Mouse (Mus musculus) A20 (cell line): ENCODE results near the gene 4833420G17Rik.
"Not testable (repeated sequence)": the region's sequence is repeated elsewhere in the genome, so short reads cannot be mapped to it uniquely, and the experiment has no call there.

Experiments
- DNase-seq: peaks from one replicate; pipeline ENCODE4 v3.0.0-alpha.2; 2011; ENCODE audit warnings: low read depth, low spot score

4833420G17Rik gene

DNA sequence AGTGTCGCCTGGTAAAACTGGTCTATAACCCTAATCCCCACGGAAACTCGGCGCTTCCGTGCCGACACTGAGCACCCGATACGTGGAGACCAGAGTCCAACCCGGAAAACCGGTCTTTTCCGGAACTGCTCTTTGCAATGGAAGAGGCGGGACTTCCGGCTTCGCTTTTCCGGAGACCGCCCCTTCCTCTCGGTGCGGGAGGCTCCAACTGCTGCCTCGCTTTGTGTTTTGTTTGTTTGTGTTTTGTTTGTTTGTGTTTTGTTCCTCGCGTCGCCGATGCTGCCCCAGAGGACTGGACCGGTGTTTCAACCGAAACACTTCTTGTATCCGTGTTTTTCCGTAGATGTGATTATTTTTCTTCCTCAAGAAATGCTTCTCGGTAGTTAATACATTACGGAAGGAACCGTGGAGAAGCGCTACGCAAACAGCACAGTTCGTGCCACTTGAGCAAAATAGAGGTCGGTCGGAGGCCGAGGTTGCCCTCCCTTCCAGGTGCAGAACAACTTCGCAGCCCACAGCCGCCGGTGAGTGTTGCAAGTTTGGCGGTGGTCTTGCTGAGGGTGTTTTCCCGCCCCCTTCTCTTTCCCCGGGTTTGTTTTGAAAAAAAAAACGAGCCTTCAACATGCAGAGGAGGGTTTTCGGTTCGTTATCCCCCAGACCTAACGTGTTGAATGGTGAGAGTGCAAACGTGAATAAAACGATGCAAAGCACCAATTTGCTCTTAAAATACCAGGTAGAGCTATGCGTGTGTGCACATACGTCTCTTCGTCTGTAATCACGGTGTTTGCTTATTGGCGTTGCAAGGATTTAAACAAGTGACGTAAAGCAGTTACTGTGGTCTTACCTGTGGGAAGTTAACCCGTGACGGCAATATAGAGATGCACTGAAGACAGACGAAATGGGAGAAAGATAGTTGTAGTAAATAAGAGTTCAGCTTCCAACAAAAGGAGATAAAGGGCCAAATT is at the start of gene 4833420G17Rik:
Gene 4833420G17Rik (plus strand): TSS at position 173 of the 965 bp plus-strand sequence.
- peak; percentile 94 for DNase-seq

DNA sequence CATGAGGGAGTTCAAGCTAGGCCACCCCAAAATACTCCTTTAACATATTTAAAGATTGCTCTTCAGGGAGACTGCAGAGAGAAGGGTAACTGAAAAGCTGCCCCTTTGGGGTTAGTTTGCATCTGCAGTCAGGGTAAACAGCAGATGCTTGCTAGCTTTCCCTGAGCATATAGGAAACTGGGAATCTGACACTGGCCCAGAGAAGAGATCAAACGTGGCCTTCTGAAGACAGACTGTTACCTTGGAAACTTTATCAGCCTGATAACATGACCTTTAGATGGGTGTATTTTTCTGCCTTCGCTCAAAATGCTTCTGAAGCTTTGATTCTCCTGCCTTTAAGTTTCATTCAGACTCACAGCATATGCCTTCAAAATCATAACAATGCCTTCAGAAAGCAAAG is 49.5 kb upstream of the 4833420G17Rik start:
- no peak for DNase-seq

DNA sequence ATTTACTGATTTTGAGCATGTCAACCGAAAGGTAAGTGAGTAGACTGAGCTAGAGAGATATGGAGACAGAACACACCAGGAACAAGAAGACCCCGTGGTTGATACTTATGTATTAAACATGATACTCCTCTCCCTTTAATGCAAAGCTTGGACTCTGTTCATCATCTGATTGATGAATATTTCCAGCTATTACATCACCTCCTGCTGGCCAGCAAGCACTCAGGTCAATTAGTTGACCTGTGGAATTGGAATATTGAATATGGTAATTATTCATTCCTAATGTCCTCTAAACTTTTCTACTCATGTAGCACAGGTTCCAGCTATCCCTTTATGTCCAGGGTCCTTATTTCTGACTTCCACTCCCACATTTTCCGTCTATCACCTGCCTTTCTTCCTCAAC is 44.1 kb upstream of the 4833420G17Rik start:
- no peak for DNase-seq

DNA sequence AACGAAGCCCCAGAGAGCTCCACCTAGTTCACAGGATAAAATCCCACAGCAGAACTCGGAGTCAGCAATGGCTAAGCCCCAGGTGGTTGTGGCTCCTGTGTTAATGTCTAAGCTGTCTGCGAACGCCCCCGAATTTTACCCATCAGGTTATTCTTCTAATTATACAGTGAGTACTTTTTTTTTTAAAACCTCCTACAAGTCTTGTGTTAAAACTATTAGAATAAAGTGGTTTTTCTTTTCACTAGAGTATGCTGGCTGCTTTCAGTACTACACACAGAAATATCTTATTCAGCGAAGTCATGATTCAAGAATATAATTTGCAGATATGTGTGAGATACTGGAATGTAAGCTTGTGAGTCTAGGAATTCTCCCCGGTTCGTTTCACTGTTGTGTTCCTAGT is 32.4 kb upstream of the 4833420G17Rik start:
- no peak for DNase-seq

DNA sequence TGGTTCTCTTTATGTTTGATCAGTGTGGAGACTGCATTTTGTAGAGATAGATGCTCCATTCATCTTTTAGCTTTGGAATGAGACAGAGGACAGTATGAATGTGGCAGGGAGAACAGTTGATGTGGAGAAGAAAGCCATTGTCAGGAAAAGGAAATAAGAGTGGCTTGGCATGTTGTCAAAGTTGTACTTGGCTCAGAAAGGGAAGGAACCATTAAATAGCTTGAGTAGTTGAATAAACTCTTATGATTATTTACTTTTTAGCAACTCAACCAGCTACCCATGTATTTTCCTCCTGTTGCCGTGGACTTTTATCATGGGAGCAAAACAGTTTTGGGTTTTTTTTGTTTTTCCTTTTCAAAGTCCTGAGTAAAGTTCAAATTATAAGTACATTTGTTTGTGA is 30.5 kb upstream of the 4833420G17Rik start:
- DNase-seq = no peak

DNA sequence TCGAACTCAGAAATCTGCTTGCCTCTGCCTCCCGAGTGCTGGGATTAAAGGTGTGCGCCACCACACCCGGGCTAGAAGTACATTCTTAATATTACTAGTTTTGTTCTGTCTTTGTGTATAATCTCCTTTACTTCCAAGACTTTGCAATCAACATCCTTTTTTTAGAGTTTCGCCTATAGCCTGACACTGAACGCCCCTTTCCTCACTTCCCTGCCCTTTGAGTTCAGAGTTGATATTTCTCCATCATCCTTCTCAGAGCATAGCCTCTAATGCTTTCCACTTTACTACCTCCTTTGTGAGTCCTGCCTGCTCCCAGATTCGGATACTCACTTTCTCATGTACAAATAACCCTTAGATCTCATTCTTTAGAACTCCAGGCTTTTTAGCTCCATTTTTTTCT is 28.2 kb upstream of the 4833420G17Rik start:
- no peak for DNase-seq

DNA sequence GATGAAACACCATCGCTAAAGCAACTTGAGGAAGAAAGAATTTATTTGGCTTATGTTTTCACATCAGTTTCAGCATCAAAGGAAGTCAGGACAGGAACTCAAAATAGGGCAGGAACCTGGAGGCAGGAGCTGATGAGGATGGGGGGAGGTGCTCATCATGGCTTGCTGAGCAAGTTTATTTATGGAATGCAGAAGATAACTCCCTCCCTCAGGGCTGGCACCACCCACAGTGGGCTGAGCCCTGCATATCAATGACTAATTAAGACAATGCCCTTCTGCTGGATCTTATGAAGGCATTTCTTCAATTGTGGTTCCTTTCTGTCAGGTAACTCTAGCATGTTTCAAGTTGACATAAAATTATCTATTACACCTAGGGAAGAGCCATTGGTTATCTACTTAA is 20.3 kb upstream of the 4833420G17Rik start:
- DNase-seq = no peak

DNA sequence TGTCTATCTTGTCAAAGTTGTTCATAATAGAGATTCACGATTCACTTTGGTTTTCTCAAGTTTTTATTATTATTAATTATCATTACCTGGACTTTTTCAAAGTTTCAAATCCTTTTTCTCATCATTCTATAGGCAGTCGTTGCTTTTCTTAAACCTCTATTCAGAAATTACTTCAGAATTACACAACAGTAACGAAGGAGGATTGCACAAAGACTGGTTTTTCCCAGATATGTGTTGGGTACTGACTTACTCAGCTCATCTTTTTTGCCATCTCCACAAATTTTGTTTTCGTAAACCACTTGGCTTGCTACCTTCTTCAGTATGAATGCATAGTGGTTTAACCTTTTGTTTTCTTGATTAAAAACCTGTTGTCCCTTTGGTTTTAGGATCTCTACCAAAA is 9.0 kb upstream of the 4833420G17Rik start:
- DNase-seq = no peak

DNA sequence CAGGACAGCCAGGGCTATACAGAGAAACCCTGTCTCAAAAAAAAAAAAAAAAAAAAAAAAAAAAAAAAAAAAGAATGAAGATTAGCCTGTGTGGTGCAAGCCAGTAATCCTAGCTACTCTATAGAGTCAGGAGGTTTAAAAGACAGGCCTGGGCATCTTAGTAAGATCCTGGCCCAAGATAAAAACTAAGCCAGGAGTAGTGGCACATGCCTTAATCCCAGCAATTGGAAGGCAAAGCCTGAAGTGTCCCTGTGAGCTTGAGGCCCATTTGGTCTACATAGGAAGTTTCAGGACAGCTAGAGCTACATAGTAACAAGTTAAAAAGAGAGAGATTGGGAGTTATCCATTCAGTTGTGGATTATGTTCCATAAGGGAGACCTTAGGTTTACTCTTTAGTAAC is 7.5 kb upstream of the 4833420G17Rik start:
- DNase-seq = no peak

DNA sequence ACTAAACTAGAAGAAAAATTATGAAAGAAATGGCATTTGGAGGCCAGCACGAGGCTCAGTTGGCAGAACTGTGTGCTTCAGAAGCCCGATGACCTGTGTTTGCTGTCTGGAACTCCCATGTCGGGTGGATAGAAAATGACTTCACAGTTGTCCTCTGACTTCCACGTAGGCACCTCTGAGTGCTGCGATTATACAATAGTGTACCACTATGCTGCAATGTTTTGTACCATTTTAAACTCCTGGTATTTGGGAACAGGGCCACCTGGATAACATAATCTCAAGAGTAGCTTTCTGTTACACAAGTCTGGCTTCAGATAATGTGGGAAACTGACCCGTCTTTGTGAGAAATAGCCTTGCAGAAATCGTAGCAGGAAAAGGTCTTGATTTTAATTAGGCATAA is 6.2 kb upstream of the 4833420G17Rik start:
- DNase-seq = no peak

DNA sequence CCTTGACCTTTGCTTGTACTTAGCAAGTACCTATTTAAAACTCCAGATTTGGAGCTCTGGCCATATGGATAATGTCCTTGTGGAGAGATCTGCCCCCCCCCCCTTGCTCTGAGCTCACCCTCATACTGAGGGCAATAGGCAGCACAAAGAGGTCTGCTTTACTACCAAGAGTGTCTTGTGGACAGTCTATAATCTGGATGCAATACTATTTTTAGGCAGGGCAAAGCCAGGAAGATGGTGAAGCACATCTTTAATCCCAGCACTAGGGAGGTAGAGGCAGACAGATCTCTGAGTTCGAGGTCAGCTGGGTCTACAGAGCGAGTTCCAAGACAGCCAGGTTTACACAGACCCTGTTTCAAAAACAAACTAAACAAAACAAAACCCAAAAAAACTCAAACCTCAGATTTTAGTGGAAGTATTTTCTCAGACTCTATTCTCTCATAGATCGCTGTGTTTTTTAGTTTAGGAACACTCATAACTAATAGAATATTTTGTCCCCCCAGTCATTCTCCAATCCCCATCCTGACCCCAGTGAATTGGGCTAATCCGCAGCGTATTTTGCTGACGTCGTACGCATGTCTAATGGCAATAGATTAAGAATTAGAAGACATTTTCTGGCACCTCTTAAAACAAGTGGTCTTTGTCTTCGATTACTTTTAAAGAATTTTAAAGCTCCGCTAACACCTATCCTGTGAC is 520 bp upstream of the 4833420G17Rik start:
- no peak for DNase-seq

DNA sequence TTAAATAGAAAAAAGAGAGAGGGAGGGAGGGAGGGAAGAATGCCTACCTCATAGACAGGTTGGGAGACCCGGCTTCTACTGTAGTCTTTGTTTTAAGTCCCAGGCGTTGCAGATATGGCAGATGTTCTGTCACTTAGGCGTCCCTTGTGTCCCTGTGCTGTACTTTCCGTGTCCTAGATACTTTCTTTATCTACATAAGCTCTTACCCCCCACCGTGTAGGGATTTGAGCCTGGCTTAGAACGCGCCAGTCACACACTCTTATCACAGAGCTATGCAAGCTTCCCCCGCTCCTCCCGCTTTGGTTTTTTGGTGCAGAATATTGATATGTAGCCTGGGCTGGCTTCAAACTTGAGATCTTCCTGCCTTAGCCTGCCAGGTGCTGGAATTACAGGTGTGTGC is 14.1 kb downstream of the 4833420G17Rik start:
- no peak for DNase-seq

DNA sequence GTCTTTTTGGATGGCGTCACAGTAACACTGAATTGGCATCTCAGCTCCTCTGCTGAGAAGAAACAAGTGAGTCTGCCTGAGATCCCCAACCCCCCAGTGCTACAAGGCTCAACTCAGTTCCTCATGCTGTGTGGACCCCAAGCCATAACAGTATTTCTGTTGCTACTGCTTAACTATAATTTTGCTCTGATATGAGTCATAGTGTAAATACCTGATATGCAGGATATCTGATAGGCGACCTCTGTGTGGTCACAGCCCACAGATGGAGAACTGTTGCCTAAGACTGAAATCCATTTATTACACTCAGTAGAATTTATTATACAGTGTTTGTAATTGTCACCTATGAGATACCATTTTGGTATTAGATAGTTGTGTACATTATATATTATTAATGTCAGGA is 15.2 kb downstream of the 4833420G17Rik start:
- DNase-seq = no peak

DNA sequence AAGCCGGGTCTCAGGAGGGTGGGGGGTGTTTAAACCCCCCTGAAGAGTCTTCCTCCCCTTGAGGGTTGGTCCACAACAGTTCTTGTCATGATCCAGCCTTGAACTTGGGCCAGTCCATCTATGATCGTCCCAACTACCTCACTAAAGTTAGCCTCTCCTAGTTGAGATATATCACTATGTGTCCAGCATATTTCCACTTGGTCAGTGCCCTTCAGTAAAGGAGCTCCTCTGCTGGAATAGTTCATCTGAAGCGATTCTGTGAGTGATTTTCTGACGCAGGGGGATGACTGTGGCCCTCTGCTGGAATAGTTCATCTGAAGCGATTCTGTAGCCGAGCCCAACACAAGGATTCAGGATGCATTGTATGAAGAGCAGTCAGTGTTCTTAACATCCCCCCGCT is 24.8 kb downstream of the 4833420G17Rik start:
- peak; percentile 52 for DNase-seq

DNA sequence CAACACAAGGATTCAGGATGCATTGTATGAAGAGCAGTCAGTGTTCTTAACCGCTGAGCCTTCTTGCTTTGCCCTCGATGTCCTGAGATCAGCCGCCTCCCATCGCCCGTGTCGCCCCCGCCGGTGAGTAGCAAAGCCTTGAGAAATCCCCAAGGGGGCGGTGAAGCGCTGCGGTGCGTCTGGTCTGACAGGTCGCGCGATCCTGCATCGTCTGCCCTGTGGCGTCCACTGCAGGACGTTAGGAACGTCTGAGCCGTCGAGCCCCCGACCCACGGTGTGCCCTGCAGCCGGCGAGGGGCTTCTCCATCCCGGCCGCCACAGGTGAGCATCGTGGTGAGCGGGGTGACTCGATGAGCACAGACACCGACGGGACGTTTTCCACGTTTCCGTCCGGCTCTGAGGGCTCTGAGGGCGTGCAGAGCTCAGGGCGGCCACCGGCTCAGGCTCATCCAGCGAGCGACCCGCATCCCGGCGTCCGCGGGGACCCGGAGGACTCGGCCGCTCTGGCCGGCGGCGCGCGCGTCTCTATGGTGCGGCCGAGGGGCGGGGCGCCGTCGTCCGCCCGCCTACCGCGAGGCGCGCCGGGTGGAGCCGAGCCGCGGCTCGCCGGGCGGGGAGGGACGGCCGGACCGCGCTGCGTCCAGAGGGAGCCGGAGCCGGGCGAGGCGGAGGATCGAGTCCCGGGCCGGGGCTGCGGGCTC is 25.5 kb downstream of the 4833420G17Rik start, which contains the start of the genes Tmem267 and 3110070M22Rik:
Gene Tmem267 (plus strand): TSS at position 160 of the 701 bp plus-strand sequence.
Gene 3110070M22Rik (minus strand): TSS at position 504 of the 701 bp plus-strand sequence.
- peak; percentile 92 for DNase-seq

DNA sequence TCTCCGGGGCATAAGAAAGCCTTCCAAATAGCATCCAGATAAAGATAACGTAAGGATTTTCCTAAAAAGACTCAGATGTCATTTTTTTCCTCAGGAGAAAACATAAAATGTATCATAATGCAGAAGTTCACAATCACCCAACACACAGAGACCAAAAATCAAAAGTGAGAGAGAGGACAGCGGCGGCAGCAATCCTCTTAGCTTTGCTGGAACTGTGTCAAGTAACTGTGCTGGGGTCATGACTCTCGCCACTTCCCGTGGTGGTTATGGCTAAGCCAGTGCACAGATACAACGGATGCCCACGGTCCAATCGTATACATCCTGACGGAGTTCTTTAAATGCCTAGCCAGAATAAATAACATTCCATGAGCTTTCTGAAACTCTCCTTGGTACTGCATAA is 29.5 kb downstream of the 4833420G17Rik start:
- DNase-seq = not testable (repeated sequence)

DNA sequence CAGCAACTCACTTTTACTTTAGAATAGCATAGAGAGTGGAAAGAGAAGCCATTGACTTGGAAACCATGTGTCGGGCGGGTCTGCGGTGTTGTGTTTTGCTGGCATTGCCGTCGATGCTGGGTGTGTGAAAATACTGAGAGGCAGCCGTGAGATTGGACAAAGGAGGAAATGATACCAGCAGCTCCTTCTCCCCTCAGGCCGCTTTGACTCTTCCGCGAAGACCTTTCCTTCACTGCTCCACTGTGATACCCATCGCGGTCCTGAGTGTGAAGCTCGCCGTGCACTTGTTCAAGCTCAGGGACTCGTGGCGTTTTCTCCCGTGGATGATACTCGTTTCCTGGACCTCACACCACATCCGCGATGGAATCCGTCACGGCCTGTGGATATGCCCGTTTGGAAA is 32.4 kb downstream of the 4833420G17Rik start:
- DNase-seq = not testable (repeated sequence)
